Mouse (Mus musculus): ENCODE measurements around the gene Atp6v1fnb. TPM values are rescaled to one million over a fixed set of nuclear protein-coding genes. Genes with fewer than 3 reads are reported as not detected.

The Atp6v1fnb gene
- total and polyA plus RNA-seq, 3 experiments, result 0.13 TPM; not detected in 2

DNA sequence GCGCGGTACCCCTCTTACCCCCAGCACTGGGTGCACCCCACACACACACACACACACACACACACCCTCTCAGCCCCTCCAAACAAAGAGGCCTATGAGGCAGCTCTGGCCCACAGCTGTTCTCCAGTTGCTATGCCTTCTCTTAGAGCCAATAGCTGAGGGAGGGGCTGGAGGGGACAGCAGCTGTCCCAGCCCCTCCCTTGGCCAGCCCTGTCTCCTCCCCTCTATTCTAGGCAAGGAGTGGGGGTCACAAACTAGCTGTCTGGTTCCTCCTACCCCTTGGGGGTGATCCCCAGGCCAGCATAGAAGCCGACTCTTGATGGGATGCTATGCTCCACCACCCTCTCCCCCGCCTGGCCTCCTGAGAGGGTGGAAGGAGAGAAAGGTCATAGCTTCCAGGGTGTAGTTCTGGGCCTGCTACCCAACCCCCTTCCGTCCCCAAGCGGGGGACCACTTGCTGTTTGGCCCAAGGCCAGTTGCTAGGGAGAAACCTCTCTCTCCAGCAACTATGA lies 35.2 kb upstream of the Atp6v1fnb start:
- peak overlapping the region; percentile 10 for H3K27ac ChIP-seq (ENCODE audit: control insufficient read depth, low read depth, low read length)
- H3K4me3 ChIP-seq (ENCODE audit: control insufficient read depth in 1 of 2, insufficient read depth in 1 of 2, low read depth in 2 of 2, low read length in 2 of 2), result peak overlapping the region; percentile 7 to 22; a peak in 2 of 4 replicates
- TF ChIP-seq ZC3H11A (IDR thresholded peaks at IDR 0.05; ENCODE audit: low read depth, low read length), result no peak
- TF ChIP-seq UBTF (IDR thresholded peaks at IDR 0.05; ENCODE audit: borderline replicate concordance, insufficient read depth, low read depth, low read length), result no peak
- TF ChIP-seq MYC (IDR thresholded peaks at IDR 0.05; ENCODE audit: low read depth, low read length), result no peak
- TF ChIP-seq ELF1 (IDR thresholded peaks at IDR 0.05; ENCODE audit: low read depth, low read length), result no peak
- TF ChIP-seq POLR2AphosphoS2 (IDR thresholded peaks at IDR 0.05; ENCODE audit: low read length), result no peak
- TF ChIP-seq ZKSCAN1 (IDR thresholded peaks at IDR 0.05; ENCODE audit: low read depth, low read length), result no peak
- TF ChIP-seq CHD1 (IDR thresholded peaks at IDR 0.05; ENCODE audit: low read depth, low read length), result no peak
- TF ChIP-seq POLR2AphosphoS5 (IDR thresholded peaks at IDR 0.05; ENCODE audit: borderline replicate concordance, low read depth, low read length), result no peak
- TF ChIP-seq JUND (IDR thresholded peaks at IDR 0.05; ENCODE audit: low read depth, low read length), result no peak
- TF ChIP-seq MXI1 (IDR thresholded peaks at IDR 0.05; ENCODE audit: low read depth, low read length), result no peak
- no peak for TF ChIP-seq GATA1 (IDR thresholded peaks at IDR 0.05; ENCODE audit: low read depth, low read length)
- TF ChIP-seq MAZ (IDR thresholded peaks at IDR 0.05; ENCODE audit: low read depth, low read length), result no peak
- TF ChIP-seq TCF12 (IDR thresholded peaks at IDR 0.05; ENCODE audit: low read depth, low read length), result no peak
- TF ChIP-seq SIN3A (IDR thresholded peaks at IDR 0.05; ENCODE audit: low read length), result no peak
- no peak for TF ChIP-seq KAT2A (conservative IDR thresholded peaks at IDR 0.05; ENCODE audit: low read depth, low read length)
- no peak for TF ChIP-seq BHLHE40 (IDR thresholded peaks at IDR 0.05; ENCODE audit: borderline replicate concordance, low read depth, low read length)
- DNase-seq (ENCODE audit: low read depth, low spot score), result peak; percentile 31
- H3K9me3 ChIP-seq (replicated peaks; ENCODE audit: insufficient read depth, low read length), result no peaks in the 10 kb centered on the region
- peaks cover 0 to 3% of the 10 kb centered on the region in 2 experiments; a peak in 1 of 4 replicates for H3K36me3 ChIP-seq (ENCODE audit: control insufficient read depth in 1 of 2, insufficient read depth in 2 of 2, low read length in 2 of 2)
- H3K79me2 ChIP-seq (ENCODE audit: control insufficient read depth, insufficient read depth, low read length, poor library complexity), result no peaks in the 10 kb centered on the region
- no peaks in the 10 kb centered on the region; a peak in 1 of 4 replicates for H3K27me3 ChIP-seq (ENCODE audit: control insufficient read depth in 1 of 2, insufficient read depth in 2 of 2, low read length in 2 of 2)
- peak overlapping the region; percentile 41 for H3K9ac ChIP-seq (ENCODE audit: control insufficient read depth, low read depth, low read length, poor library complexity, severe bottlenecking)
- H3K4me1 ChIP-seq (ENCODE audit: control insufficient read depth in 1 of 2, insufficient read depth in 2 of 2, low read length in 2 of 2), result peaks cover 0 to 16% of the 10 kb centered on the region in 2 experiments; a peak in 3 of 4 replicates

DNA sequence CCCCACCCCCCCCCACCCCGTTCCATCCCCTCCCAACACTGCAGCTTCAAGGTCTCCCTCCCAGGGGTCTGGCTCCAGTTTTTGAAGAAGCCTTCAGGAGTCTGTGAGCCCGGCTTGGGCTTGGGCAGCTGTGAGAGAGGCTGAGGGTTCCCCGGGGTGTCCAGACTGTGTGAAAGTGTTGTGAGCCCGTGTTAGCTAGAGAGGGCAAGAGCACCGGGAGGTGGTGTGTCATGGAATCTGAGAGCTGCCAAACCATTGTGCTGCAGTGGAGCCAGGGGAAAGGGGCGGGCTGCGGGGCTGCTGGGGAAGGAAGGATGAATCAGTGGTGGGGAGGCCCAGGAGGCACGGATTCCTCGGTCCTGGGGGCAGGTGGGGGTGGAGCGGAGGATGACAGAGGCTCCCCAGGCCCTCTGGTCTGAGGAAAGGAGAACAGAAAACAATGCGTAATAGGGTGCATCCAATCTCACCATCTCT lies 34.7 kb upstream of the Atp6v1fnb start:
- Histone ChIP-seq H3K27ac (ENCODE audit: control insufficient read depth, low read depth, low read length) (no peak overlapping the region), H3K27me3 (ENCODE audit: control insufficient read depth in 1 of 2, insufficient read depth in 2 of 2, low read length in 2 of 2) (no peaks in the 10 kb centered on the region; a peak in 1 of 4 replicates), H3K9ac (ENCODE audit: control insufficient read depth, low read depth, low read length, poor library complexity, severe bottlenecking) (no peak overlapping the region; the same call in 1 of the 2 replicates), H3K9me3 (replicated peaks; ENCODE audit: insufficient read depth, low read length) (no peaks in the 10 kb centered on the region), H3K4me3 (ENCODE audit: control insufficient read depth in 1 of 2, insufficient read depth in 1 of 2, low read depth in 2 of 2, low read length in 2 of 2) (no peak overlapping the region), H3K4me1 (ENCODE audit: control insufficient read depth in 1 of 2, insufficient read depth in 2 of 2, low read length in 2 of 2) (peaks cover 0 to 16% of the 10 kb centered on the region in 2 experiments; a peak in 3 of 4 replicates), H3K79me2 (ENCODE audit: control insufficient read depth, insufficient read depth, low read length, poor library complexity) (no peaks in the 10 kb centered on the region), H3K36me3 (ENCODE audit: control insufficient read depth in 1 of 2, insufficient read depth in 2 of 2, low read length in 2 of 2) (peaks cover 0 to 3% of the 10 kb centered on the region in 2 experiments; a peak in 1 of 4 replicates)
- no peak for TF ChIP-seq SMC3 (IDR thresholded peaks at IDR 0.05; ENCODE audit: low read depth, low read length)
- no peak for TF ChIP-seq MYC (IDR thresholded peaks at IDR 0.05; ENCODE audit: low read depth, low read length)
- no peak for TF ChIP-seq TBP (IDR thresholded peaks at IDR 0.05; ENCODE audit: low read depth, low read length)
- peak; percentile 39 for DNase-seq (ENCODE audit: low read depth, low spot score)

All from MEL (cell line).